ENCODE assay signal across 26 mouse cellular contexts in genomic region chr1:27503807-27504206, GRCm38 (mm10).
A peak's percentile ranks its signal among the peaks of the same experiment; 100 is the strongest.
DNase-seq lines count a peak whose midpoint lies in the region; ATAC-seq and TF ChIP-seq lines count a peak whose summit lies in the region.
"Had no signal": no experiment of that assay in that cellular context is flagged by ENCODE, and none has a peak within 500 bp of the region (broad histone marks: within the 10 kb centered on the region; RNA-seq: fewer than 3 reads in every experiment).

No protein-coding gene starts in this region.

- ATAC-seq in frontal cortex, adult (ENCODE audit: low TSS enrichment), result peak; percentile 93
- ATAC-seq: activated CD4-positive, CD25-positive, alpha-beta regulatory T cell, adult 4 months; forebrain, embryonic 14.5 days; forebrain, postnatal 0 days had no signal

- no peak for TF ChIP-seq CTCF in left cerebral cortex, adult 2 months (IDR thresholded peaks at IDR 0.05)

- DNase-seq in frontal cortex, postnatal 14 days (ENCODE audit: low spot score in 2 of 2), result no peak
- DNase-seq in left cerebral cortex, adult 2 months (ENCODE audit: extremely low spot score in 1 of 2, low spot score in 2 of 2), result no peak
- DNase-seq in left cerebral cortex, postnatal 4 days, result no peak
- DNase-seq in right cerebral cortex, adult 18-20 months, result peak; percentile 4
- no peak for DNase-seq in right cerebral cortex, postnatal 14 days
- DNase-seq in brain, adult 2 months (ENCODE audit: low read depth, low spot score), result peak; percentile 34
- DNase-seq in retina, postnatal 1 day, result no peak
- DNase-seq: adrenal gland, adult 8-10 months; adrenal gland, postnatal 25 days; cerebellum, adult 18-20 months; cerebellum, adult 9-10 months; cerebellum, postnatal 14 days; forebrain, postnatal 0 days; gastrocnemius, postnatal 25 days; heart, adult 18-20 months; heart, postnatal 10 days; heart, postnatal 36 days had no signal

- 0 out of 2 replicates have a peak overlapping the region, but pooled peaks have one; percentile 16 for H3K27ac ChIP-seq in left cerebral cortex, adult 2 months
- H3K27ac ChIP-seq: embryonic facial prominence, embryonic 12.5 days; embryonic facial prominence, embryonic 15.5 days; heart, embryonic 15.5 days; hindbrain, embryonic 10.5 days; hindbrain, embryonic 13.5 days had no signal

- no peak overlapping the region for H3K4me3 ChIP-seq in left cerebral cortex, adult 2 months
- H3K4me3 ChIP-seq: embryonic facial prominence, embryonic 12.5 days; embryonic facial prominence, embryonic 15.5 days; heart, embryonic 12.5 days; heart, embryonic 15.5 days; hindbrain, embryonic 10.5 days; hindbrain, embryonic 13.5 days had no signal

- intact Hi-C loops in left cerebral cortex, adult 2 months (cut with DNase I), result no loop called here
- intact Hi-C loops in left cerebral cortex, postnatal 4 days (cut with DNase I), result no loop called here

Comparison
In these comparisons a context has a peak if more than half of its experiments do, and no peak if none do; other contexts are left out.
1. DNase-seq: peak in right cerebral cortex, adult 18-20 months (single experiment) and brain, adult 2 months (single experiment); none in frontal cortex, postnatal 14 days (0 of 2), left cerebral cortex, adult 2 months (0 of 2), left cerebral cortex, postnatal 4 days (single experiment), right cerebral cortex, postnatal 14 days (single experiment) and retina, postnatal 1 day (single experiment).